Mouse (Mus musculus) adipocyte (in vitro differentiated cells): ENCODE data around the gene Selenoh.

Experiments used
- DNase-seq: peaks from one replicate; pipeline ENCODE4 v3.0.0-alpha.2; 2016; ENCODE audit warnings: low spot score

The Selenoh gene

DNA sequence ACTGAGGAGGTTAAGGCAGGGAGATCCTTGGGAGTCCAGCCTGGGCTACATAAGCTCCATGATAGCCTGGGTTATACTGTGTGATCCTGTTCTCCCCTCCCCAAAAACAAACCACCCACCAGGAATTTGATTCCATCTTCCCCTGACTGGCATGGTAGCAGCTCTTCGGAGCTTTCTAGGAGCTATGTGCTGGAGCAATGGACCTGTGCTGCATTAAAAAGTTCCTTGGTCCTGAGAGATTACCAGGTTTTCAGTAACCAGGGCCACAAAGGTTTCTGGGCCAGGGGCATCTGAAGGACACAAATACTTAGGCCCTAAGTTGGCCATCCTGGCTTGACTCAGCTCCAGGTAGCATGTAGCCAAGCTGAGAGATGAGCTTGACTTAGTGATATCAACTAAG lies 38.6 kb downstream of the Selenoh start:
- no peak for DNase-seq

DNA sequence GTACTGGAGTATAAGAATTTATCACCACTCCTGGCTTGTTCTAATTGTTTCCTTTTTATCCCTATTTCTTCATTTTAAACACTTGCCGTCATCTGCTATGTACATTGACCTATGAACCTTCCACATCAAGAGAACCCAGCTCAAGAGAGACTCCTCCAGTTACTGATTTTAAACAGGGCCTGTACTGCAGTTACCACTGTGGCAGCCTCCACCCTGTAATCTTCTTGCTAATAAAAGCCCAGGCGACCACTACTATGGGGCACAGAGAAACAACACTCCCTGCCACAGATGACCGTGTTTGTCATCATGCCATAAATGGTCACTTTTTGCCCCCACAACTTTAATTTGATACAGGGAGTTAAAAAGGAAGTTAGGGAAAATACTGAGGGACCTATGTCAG lies 43.5 kb downstream of the Selenoh start:
- DNase-seq, result no peak

DNA sequence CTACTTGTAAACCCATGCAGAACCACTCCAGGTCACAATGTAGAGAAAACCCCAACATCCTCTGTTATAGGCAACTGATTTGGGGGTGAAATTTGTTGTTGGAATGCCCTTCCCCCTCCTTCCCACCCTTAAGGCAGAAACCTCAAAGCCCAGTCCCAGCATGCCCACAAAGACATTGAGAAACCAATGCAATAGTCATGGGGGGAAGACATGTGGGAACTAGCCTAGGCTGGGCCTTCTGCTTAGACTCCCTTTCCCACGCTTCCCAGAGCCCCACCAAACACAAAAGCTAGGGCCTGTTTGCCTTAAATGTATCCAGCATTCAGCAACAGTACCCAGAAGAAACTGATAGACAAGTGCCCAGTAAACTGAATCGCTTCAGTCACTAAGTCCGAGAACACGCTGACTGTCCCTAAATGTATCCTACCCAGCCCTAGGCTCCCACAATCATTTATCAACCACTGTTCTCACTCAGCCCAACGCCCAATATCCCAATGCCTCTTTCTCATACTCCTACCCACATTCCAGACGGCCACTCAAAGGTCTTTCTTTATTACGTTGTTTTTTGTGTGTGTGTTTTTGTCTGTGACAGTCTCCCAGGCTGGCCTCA lies 44.1 kb downstream of the Selenoh start:
- no peak for DNase-seq

DNA sequence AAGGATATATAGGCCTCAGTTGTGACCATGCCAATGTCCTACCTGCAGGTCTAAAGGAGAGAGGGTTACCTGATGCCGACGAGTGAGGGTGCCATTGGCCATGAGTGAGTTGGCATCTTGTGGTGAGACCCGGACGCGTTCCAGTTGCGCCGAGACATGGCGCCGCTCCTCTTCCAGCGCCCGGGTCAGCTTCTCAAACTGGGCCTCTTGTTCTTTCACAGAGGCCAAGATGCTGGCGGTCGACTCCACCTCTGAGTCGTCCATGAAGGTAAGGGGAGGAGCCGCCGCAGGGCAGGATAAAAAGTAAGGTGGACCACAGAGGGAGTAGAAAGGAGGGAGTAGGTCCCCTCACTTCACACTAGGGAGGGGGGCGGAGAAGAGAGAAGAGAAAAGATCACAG lies 46.4 kb downstream of the Selenoh start:
- no peak for DNase-seq

DNA sequence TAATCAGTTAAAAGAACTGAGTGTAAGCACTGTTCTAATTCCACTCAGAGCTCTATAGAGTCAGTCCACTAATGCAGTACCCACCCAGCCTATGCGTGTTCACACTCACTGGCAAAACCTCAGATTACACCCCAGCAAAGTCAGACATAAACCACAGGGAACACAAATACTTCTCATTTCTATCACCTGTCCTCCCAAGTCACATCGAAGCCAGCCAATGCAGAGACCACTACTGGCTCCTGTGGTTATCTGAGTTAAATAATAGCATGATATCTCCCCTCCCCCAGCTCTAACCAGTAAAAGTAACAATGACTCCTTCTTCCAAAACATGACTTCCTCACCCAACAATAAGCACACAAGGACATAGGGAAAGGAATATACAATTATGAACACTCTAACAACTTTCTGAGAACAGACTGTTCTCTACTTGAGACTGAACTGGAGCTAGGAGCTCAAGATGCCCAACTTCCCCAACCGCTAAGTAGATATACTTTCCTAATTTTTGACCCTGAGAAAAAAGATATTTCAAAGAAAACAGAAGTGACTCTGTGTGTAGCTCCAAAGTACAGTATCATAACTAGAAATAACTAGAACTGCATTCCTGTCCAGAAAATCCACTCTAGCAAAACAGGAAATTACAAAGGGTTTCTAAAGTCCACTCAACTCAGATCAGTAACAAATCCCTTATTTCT lies 47.0 kb downstream of the Selenoh start:
- no peak for DNase-seq

DNA sequence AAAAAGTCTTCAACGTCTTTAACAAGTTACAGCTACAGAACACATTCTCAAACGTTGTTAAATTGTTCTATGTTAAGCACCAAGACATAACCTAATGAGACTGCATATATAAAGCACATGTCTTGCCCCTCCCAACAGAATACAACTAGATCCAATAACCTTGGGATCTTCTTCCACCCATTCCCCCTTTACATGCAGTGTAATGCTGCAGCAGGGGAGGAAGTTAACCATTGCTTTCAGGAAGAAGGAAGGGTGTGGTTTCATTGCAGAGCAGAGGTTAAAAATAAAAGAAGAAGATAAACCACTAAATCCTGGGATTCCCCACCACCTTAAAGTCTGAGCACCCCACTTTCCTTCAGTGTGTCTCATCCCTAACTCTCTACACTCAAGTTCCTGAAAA lies 47.9 kb downstream of the Selenoh start:
- DNase-seq, result no peak

DNA sequence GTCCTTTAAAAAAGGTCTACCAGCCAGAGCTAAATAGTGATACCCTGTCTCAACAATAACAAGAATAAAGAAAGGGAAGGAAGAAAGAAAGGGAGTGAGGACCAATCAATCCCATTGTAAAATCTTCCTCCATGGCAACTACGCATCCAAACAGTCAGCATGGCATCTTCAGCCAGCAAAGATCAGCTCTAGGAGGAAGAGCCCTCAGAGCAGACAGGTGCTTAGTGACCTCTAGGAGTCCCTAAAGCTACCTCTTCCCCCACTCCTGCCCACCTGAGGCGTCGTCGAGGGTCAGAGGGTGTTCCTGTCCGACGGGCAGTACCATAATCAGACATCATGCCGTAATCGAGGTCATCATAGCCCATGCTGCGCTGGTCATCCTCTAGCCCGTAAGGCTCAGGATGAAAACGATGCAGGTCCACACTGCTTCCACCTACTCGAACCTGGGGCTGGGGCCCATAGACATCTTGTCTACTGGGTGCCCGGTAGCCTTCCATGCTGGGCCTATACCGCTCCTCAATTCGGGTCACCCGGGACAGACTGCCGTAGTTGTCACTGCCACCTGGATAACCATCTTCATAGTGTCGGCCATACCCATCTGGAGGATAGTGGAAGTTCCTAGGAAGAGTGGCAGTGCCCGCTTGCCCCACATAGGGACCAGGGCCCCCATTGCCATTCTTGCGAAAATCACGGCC lies 50.8 kb downstream of the Selenoh start:
- no peak for DNase-seq
